Mouse (Mus musculus) midbrain, postnatal 0 days (tissue): ENCODE measurements around the gene Gpx3. TPM values are rescaled to one million over a fixed set of nuclear protein-coding genes. Genes with fewer than 3 reads are reported as not detected.
"Not testable (repeated sequence)": the region's sequence is repeated elsewhere in the genome, so short reads cannot be mapped to it uniquely, and the experiment has no call there.

Experiments used
- ATAC-seq: fragments of 200-750 bp; cut with Nextera tagmentation; 2 replicates; pipeline ENCODE4 v1.8.0; 2017; ENCODE audit warnings: moderate number of reproducible peaks, mild to moderate bottlenecking, moderate TSS enrichment, moderate library complexity; ENCODE audit not compliant: low FRiP score
- DNase-seq: peaks from one replicate; pipeline ENCODE4 v3.0.0-alpha.2; 2015; ENCODE audit warnings: low spot score
- H3K27ac ChIP-seq: fragments of 300-500 bp; sonication (generic); 2 replicates; pipeline ENCODE4 v1.5.1; 2014; ENCODE audit warnings: low read depth, mild to moderate bottlenecking, low read length, mixed read lengths
- H3K27me3 ChIP-seq: fragments of 300-500 bp; sonication (generic); 2 replicates; pipeline ENCODE4 v1.6.1; 2014; ENCODE audit warnings: low read length, control low read depth, mixed read lengths; ENCODE audit not compliant: insufficient read depth
- H3K36me3 ChIP-seq: fragments of 300-500 bp; sonication (generic); 2 replicates; pipeline ENCODE4 v1.6.1; 2014; ENCODE audit warnings: low read length, control low read depth, mixed read lengths; ENCODE audit not compliant: insufficient read depth
- H3K4me1 ChIP-seq: fragments of 300-500 bp; sonication (generic); 2 replicates; pipeline ENCODE4 v1.6.1; 2014; ENCODE audit warnings: mild to moderate bottlenecking, control low read depth, antibody characterized with exemption, low read length, mixed read lengths; ENCODE audit not compliant: insufficient read depth
- H3K4me2 ChIP-seq: fragments of 300-500 bp; sonication (generic); 2 replicates; pipeline ENCODE4 v1.6.1; 2014; ENCODE audit warnings: low read depth, mild to moderate bottlenecking, low read length, mixed read lengths; ENCODE audit not compliant: poor library complexity, severe bottlenecking
- H3K4me3 ChIP-seq: fragments of 300-500 bp; sonication (generic); 2 replicates; pipeline ENCODE4 v1.5.1; 2014; ENCODE audit warnings: low read depth, mild to moderate bottlenecking, low read length, moderate library complexity
- H3K9ac ChIP-seq: fragments of 300-500 bp; sonication (generic); replicated peaks from 2 replicates; pipeline ENCODE4 v1.6.1; 2014; ENCODE audit warnings: mild to moderate bottlenecking, low read length, moderate library complexity, mixed read lengths; ENCODE audit not compliant: poor library complexity, severe bottlenecking
- H3K9me3 ChIP-seq: fragments of 300-500 bp; sonication (generic); 2 replicates; pipeline ENCODE4 v1.6.1; 2016; ENCODE audit warnings: low read length, control low read depth
- CTCF ChIP-seq: IDR thresholded peaks from 2 replicates; pipeline ENCODE4 v1.5.1; 2016; ENCODE audit warnings: antibody characterized with exemption, mild to moderate bottlenecking
- WGBS: fragments of 180-500 bp; shearing (Covaris S2); extraction: QIAGEN DNeasy Blood & Tissue Kit; methylation state at CpG from one replicate; pipeline ENCODE4 v1.1.7; 2014; 5-methylcytosine and 5-hydroxymethylcytosine counted together
- polyA plus RNA-seq: library from polyadenylated mRNA; unstranded; fragments of >200 nt; fragmentation: Nextera tagmentation; extraction: Ambion mirVana; gene quantifications from 2 replicates; pipeline ENCODE4 v1.2.1, GENCODE M21; 2015
- total RNA-seq: library from RNA; depleted of rRNA; stranded (reverse); fragments of >200 nt; gene quantifications from 2 replicates; pipeline ENCODE4 v1.2.3, GENCODE M21; 2014; rRNA removed

Gene Gpx3
- total and polyA plus RNA-seq, 2 experiments from 2014 or later: 23.1 to 70.3 TPM

DNA sequence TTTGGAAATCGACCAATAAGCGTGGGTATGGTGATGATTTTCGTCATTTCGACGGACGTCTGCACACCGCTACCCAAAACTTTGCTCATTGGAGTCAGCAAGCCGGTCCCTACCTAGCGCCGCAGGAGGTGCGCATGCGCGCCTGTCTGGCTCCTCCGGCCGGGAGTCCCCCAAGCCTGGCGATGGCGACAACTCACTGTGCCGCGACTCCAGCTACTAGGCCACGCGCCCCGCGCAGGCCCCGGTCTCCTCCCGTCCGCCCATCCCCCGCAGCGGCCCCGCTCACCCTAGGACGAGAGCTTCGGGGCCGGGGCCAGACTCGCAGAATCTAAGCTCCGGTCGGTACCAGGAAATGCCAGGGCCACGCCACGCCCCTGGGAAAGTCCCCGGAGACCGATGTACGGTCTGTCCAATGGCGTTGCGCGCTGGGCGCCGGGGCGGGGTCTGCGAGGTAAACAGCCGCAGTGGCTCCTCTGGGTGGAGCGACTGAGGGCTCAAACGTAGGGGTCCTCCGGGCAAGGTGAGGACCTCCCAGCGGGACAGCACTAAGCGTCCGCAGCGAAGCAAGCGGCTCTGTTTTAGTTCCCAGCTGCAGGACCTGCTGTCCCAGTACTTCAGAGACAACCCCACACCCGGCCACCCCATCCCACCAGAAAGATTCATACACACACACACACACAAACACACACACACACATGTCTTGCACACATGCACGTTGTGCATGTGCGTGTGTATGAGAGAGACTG is 53.7 kb downstream of the Gpx3 start:
- peaks cover 3% of the 10 kb centered on the region; the same call in 1 of the 2 replicates for H3K4me1 ChIP-seq
- DNase-seq: peak; percentile 97
- no peaks in the 10 kb centered on the region for H3K9me3 ChIP-seq
- TF ChIP-seq CTCF: no peak
- H3K36me3 ChIP-seq: no peaks in the 10 kb centered on the region
- H3K9ac ChIP-seq: peak overlapping the region; percentile 86
- peak overlapping the region; percentile 56 for H3K4me3 ChIP-seq
- H3K27me3 ChIP-seq: no peaks in the 10 kb centered on the region
- under 1% methylated on average over 59 of the region's 59 CpGs for WGBS
- peak; percentile 97 for ATAC-seq
- H3K4me2 ChIP-seq: peak overlapping the region; percentile 51
- peak overlapping the region; percentile 81 for H3K27ac ChIP-seq

DNA sequence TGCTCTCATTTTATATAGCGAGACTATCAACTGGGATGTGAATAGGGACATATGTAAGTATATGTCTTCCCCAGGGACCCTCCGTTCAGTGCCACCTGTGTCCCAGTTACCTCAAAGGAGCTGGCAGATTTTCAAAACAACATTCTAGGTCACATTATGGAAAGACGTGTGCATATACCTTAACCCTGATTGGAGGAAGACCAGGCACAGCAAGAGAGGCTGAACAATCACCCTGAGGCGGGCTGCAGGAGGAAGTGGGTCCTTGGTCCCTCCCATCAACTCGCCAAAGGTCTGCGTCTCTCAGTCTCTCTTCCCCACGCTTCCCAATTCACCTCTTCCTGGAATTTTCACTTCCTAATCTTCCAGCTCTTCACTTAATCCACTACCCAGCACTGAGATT is 54.7 kb downstream of the Gpx3 start:
- no peak overlapping the region for H3K4me2 ChIP-seq
- H3K27me3 ChIP-seq: no peaks in the 10 kb centered on the region
- ATAC-seq (no peak), DNase-seq (no peak)
- H3K4me1 ChIP-seq: peaks cover 3% of the 10 kb centered on the region; the same call in 1 of the 2 replicates
- no peak overlapping the region for H3K4me3 ChIP-seq
- H3K36me3 ChIP-seq: no peaks in the 10 kb centered on the region
- no peaks in the 10 kb centered on the region for H3K9me3 ChIP-seq
- no peak overlapping the region for H3K27ac ChIP-seq
- no peak overlapping the region for H3K9ac ChIP-seq
- WGBS: 70% methylated on average over 7 of the region's 7 CpGs
- TF ChIP-seq CTCF: no peak

DNA sequence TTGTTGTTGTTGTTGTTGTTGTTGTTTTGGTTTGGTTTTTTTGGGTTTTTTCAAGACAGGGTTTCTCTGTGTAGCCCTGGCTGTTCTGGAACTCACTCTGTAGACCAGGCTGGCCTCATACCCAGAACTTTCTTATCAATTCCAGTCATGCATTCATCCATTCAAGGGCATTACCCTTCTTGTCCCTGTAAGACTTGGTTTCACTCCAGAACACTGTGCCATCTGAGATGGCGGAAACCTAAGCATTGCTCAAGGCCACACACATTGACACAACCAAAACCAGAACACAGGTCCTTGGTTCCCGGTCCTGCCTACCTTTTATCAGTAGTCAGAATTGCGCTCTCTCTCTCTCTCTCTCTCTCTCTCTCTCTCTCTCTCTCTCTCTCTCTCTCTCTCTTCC is 55.5 kb downstream of the Gpx3 start:
- H3K36me3 ChIP-seq, H3K4me2 ChIP-seq, DNase-seq, ATAC-seq, H3K9ac ChIP-seq, H3K4me3 ChIP-seq, H3K27me3 ChIP-seq, H3K27ac ChIP-seq, H3K4me1 ChIP-seq, H3K9me3 ChIP-seq: not testable (repeated sequence)
- 89% methylated on average over 3 of the region's 3 CpGs for WGBS

DNA sequence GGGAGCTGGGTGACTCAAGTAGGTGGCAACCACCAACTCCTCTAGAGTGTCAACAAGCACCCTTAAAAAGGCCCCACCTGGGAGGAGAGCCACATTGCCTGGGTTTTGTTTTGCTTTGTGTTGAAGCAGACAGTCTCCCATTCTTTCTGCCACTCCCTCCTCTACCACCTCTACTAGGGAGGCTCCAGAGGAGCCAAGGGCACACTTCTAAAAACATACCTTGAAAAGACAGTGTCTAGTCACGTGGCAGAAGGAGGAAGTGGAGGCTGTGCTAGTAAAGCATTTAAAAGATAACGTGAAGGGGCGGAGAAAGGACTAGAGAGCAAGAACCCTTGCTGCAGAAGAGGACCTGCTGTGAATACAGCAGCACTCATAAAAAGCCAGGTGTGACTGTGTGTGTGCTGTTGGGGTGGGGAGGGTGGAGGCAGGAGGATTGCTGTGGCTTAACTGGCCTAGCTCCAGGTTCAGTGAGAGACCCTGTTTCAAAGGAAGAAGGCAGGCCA is 56.4 kb downstream of the Gpx3 start:
- no peak overlapping the region for H3K9ac ChIP-seq
- ATAC-seq (no peak), DNase-seq (no peak)
- no peaks in the 10 kb centered on the region for H3K27me3 ChIP-seq
- H3K36me3 ChIP-seq: no peaks in the 10 kb centered on the region
- peaks cover 3% of the 10 kb centered on the region; the same call in 1 of the 2 replicates for H3K4me1 ChIP-seq
- WGBS: 61% methylated on average over 3 of the region's 3 CpGs
- no peak for TF ChIP-seq CTCF
- no peaks in the 10 kb centered on the region for H3K9me3 ChIP-seq
- H3K4me2 ChIP-seq: no peak overlapping the region
- H3K4me3 ChIP-seq: no peak overlapping the region
- no peak overlapping the region for H3K27ac ChIP-seq

Other genes starting within 250 kb of the Gpx3 start
- 134 and 137 TPM in 2 replicates for gene Cdc42se2, start 114.8 kb upstream of the Gpx3 start, total RNA-seq
- gene Cdc42se2, start 114.8 kb upstream of the Gpx3 start, polyA plus RNA-seq: 130 and 134 TPM in 2 replicates
- gene Lyrm7, start 41.5 kb upstream of the Gpx3 start, total RNA-seq: 3.2 and 5.2 TPM in 2 replicates
- gene Lyrm7, start 41.5 kb upstream of the Gpx3 start, polyA plus RNA-seq: 7.9 and 8.8 TPM in 2 replicates
- 475 and 586 TPM in 2 replicates for gene Hint1, start 36.1 kb upstream of the Gpx3 start, total RNA-seq
- 1,006 and 1,130 TPM in 2 replicates for gene Hint1, start 36.1 kb upstream of the Gpx3 start, polyA plus RNA-seq
- gene Tnip1, start 60.5 kb downstream of the Gpx3 start, total RNA-seq: 19.2 and 20.9 TPM in 2 replicates
- 17.0 and 17.2 TPM in 2 replicates for gene Tnip1, start 60.5 kb downstream of the Gpx3 start, polyA plus RNA-seq
- gene Anxa6, start 131.0 kb downstream of the Gpx3 start, total RNA-seq: 48.2 and 51.5 TPM in 2 replicates
- 37.6 and 39.3 TPM in 2 replicates for gene Anxa6, start 131.0 kb downstream of the Gpx3 start, polyA plus RNA-seq
- gene Ccdc69, start 175.7 kb downstream of the Gpx3 start, total RNA-seq: 0.33 and 2.2 TPM in 2 replicates
- 0.39 and 0.52 TPM in 2 replicates for gene Ccdc69, start 175.7 kb downstream of the Gpx3 start, polyA plus RNA-seq
- 31.5 and 46.4 TPM in 2 replicates for gene Gm2a, start 195.7 kb downstream of the Gpx3 start, total RNA-seq
- 50.0 and 55.7 TPM in 2 replicates for gene Gm2a, start 195.7 kb downstream of the Gpx3 start, polyA plus RNA-seq
- gene Slc36a3, start 249.3 kb downstream of the Gpx3 start, total RNA-seq: not detected in 2 replicates
- gene Slc36a3, start 249.3 kb downstream of the Gpx3 start, polyA plus RNA-seq: not detected in 2 replicates